Comparison of ENCODE assay signal across 14 mouse cellular contexts in the genomic region with DNA sequence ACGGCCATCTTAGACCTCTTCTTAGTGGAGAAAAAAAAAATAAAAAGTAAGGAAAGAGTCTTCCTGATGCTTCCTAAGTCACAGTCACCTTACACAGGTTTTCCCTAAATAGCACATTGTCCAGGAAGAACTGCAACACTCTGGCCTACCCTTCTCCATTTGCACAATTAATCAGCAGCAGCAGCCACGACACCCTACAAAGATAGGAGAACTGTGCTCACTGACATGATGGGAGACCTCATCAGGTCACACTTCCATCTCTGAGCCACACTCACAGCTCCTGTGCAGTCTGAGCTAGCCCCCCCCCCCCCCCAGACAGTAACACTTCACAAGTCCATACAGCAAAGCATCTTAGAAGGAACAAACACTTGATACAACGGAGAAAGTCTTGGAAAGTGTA. TPM values are rescaled to one million over a fixed set of nuclear protein-coding genes. Genes with fewer than 3 reads are reported as not detected.
DNase-seq lines count a peak whose midpoint lies in the region; ATAC-seq and TF ChIP-seq lines count a peak whose summit lies in the region.
"Had no signal": no experiment of that assay in that cellular context is flagged by ENCODE, and none has a peak within 500 bp of the region (broad histone marks: within the 10 kb centered on the region; RNA-seq: fewer than 3 reads in every experiment).

No protein-coding gene starts in this region.

- no peak for DNase-seq in heart, postnatal 0 days (ENCODE audit: low spot score)
- DNase-seq in heart, adult 9 months (ENCODE audit: low spot score in 2 of 2): no peak
- peak; percentile 49 for DNase-seq in liver
- DNase-seq in layer of hippocampus, adult 11-12 months (ENCODE audit: low spot score): no peak
- DNase-seq: adrenal gland, adult 8-10 months; cerebellum, postnatal 25 days; forebrain, postnatal 0 days; kidney, postnatal 25 days; thymus, adult 18-20 months had no signal

- H3K27ac ChIP-seq in heart, postnatal 0 days (ENCODE audit: low read depth): peak overlapping the region; percentile 84
- H3K27ac ChIP-seq in stomach, embryonic 16.5 days (ENCODE audit: low read length): no peak overlapping the region
- H3K27ac ChIP-seq: neural tube, embryonic 13.5 days had no signal

- H3K9ac ChIP-seq in heart, postnatal 0 days (replicated peaks; ENCODE audit: low read depth, low read length): no peak overlapping the region
- H3K9ac ChIP-seq in stomach, embryonic 16.5 days (ENCODE audit: low read length): no peak overlapping the region
- H3K9ac ChIP-seq: forebrain, postnatal 0 days; neural tube, embryonic 13.5 days had no signal

- WGBS in heart, postnatal 0 days: 50% methylated on average over 3 of the region's 3 CpGs
- 70% methylated on average over 3 of the region's 3 CpGs for WGBS in stomach, embryonic 16.5 days

- no peaks in the 10 kb centered on the region for H3K36me3 ChIP-seq in heart, postnatal 0 days (replicated peaks; ENCODE audit: control insufficient read depth, insufficient read depth, low read length)
- H3K36me3 ChIP-seq in megakaryocyte, embryonic 14.5 days (replicated peaks; ENCODE audit: low read length): peaks cover 15% of the 10 kb centered on the region
- H3K36me3 ChIP-seq in stomach, embryonic 16.5 days (ENCODE audit: control insufficient read depth, insufficient read depth, low read length): no peaks in the 10 kb centered on the region
- H3K36me3 ChIP-seq: neural tube, embryonic 13.5 days had no signal

- no peaks in the 10 kb centered on the region for H3K27me3 ChIP-seq in heart, postnatal 0 days (ENCODE audit: control insufficient read depth, insufficient read depth, low read length)
- H3K27me3 ChIP-seq in megakaryocyte, embryonic 14.5 days (replicated peaks): no peaks in the 10 kb centered on the region
- no peaks in the 10 kb centered on the region for H3K27me3 ChIP-seq in stomach, embryonic 16.5 days (ENCODE audit: control insufficient read depth, insufficient read depth, low read length)
- H3K27me3 ChIP-seq: neural tube, embryonic 13.5 days had no signal

- no peak for ATAC-seq in heart, postnatal 0 days (ENCODE audit: insufficient read depth, low read depth)
- ATAC-seq in megakaryocyte, adult 5-6 weeks (ENCODE audit: poor library complexity, severe bottlenecking): no peak
- ATAC-seq in stomach, embryonic 16.5 days (ENCODE audit: insufficient read depth, low FRiP score): no peak
- ATAC-seq: forebrain, postnatal 0 days; midbrain, embryonic 16.5 days had no signal

- H3K9me3 ChIP-seq in heart, postnatal 0 days (replicated peaks; ENCODE audit: control insufficient read depth, low read length): no peaks in the 10 kb centered on the region
- H3K9me3 ChIP-seq in megakaryocyte, embryonic 14.5 days: no peaks in the 10 kb centered on the region
- no peaks in the 10 kb centered on the region for H3K9me3 ChIP-seq in stomach, embryonic 16.5 days (replicated peaks; ENCODE audit: control insufficient read depth, low read length)
- H3K9me3 ChIP-seq: neural tube, embryonic 13.5 days had no signal

- TF ChIP-seq CTCF in heart, postnatal 0 days (IDR thresholded peaks at IDR 0.05; ENCODE audit: low read depth): no peak

- peak overlapping the region; percentile 57 for H3K4me3 ChIP-seq in heart, postnatal 0 days (ENCODE audit: low read depth, low read length)
- peak overlapping the region; percentile 60 for H3K4me3 ChIP-seq in megakaryocyte, embryonic 14.5 days (replicated peaks)
- no peak overlapping the region; the same call in 1 of the 2 replicates for H3K4me3 ChIP-seq in stomach, embryonic 16.5 days (replicated peaks; ENCODE audit: low read length)
- H3K4me3 ChIP-seq: neural tube, embryonic 13.5 days had no signal

- no peak for TF ChIP-seq EP300 in heart, postnatal 0 days (IDR thresholded peaks at IDR 0.05; ENCODE audit: low read depth)

- peak overlapping the region; percentile 75 for H3K4me2 ChIP-seq in heart, postnatal 0 days (ENCODE audit: low read depth, low read length)
- H3K4me2 ChIP-seq in stomach, embryonic 16.5 days (ENCODE audit: low read depth, low read length): 0 out of 2 replicates have a peak overlapping the region, but pooled peaks have one; percentile 22

- peaks cover 16% of the 10 kb centered on the region for H3K4me1 ChIP-seq in heart, postnatal 0 days (ENCODE audit: control insufficient read depth, insufficient read depth)
- H3K4me1 ChIP-seq in megakaryocyte, embryonic 14.5 days: peaks cover 42% of the 10 kb centered on the region
- peaks cover 17% of the 10 kb centered on the region for H3K4me1 ChIP-seq in stomach, embryonic 16.5 days (ENCODE audit: control insufficient read depth, insufficient read depth, low read length)

RNA-seq across cellular contexts. Expression of a gene that starts 25.2 kb away (rescaled TPM):
- total RNA-seq in heart, postnatal 0 days (2014; rRNA removed; ENCODE audit: low replicate concordance): 4.4 and 9.5 TPM in 2 replicates
- polyA plus RNA-seq in heart, postnatal 0 days (2015; fragmentation: Nextera tagmentation; extraction: Ambion mirVana): 9.3 and 10.0 TPM in 2 replicates
- 2.1 and 3.0 TPM in 2 replicates for polyA plus RNA-seq in megakaryocyte, embryonic 14.5 days (2012; ENCODE audit: insufficient read depth, low replicate concordance)
- total RNA-seq in megakaryocyte, adult 5-6 weeks (2015): 33.8 and 36.3 TPM in 2 replicates
- 6.6 and 13.2 TPM in 2 replicates for total RNA-seq in megakaryocyte, adult 5-6 weeks (2017)
- polyA plus RNA-seq in stomach, embryonic 16.5 days (2015; fragmentation: Nextera tagmentation; extraction: Ambion mirVana): 25.9 and 29.9 TPM in 2 replicates

RNA-seq across cellular contexts. Expression of a gene that starts 43.7 kb away (rescaled TPM):
- 20.6 and 20.8 TPM in 2 replicates for total RNA-seq in heart, postnatal 0 days (2014; rRNA removed; ENCODE audit: low replicate concordance)
- polyA plus RNA-seq in heart, postnatal 0 days (2015; fragmentation: Nextera tagmentation; extraction: Ambion mirVana): 17.1 and 18.6 TPM in 2 replicates
- 1.2 and 16.4 TPM in 2 replicates for polyA plus RNA-seq in megakaryocyte, embryonic 14.5 days (2012; ENCODE audit: insufficient read depth, low replicate concordance)
- total RNA-seq in megakaryocyte, adult 5-6 weeks (2015): 14.0 TPM in 2 replicates
- total RNA-seq in megakaryocyte, adult 5-6 weeks (2017): 20.4 and 21.0 TPM in 2 replicates
- polyA plus RNA-seq in stomach, embryonic 16.5 days (2015; fragmentation: Nextera tagmentation; extraction: Ambion mirVana): 62.6 and 64.0 TPM in 2 replicates
